Mouse (Mus musculus): ENCODE results near the gene Ipo13.

Ipo13 gene

GRCm38 (mm10) chr4:117913421-117913820 lies 1.4 kb downstream of the Ipo13 start:
- DNase-seq = no peak

DNA sequence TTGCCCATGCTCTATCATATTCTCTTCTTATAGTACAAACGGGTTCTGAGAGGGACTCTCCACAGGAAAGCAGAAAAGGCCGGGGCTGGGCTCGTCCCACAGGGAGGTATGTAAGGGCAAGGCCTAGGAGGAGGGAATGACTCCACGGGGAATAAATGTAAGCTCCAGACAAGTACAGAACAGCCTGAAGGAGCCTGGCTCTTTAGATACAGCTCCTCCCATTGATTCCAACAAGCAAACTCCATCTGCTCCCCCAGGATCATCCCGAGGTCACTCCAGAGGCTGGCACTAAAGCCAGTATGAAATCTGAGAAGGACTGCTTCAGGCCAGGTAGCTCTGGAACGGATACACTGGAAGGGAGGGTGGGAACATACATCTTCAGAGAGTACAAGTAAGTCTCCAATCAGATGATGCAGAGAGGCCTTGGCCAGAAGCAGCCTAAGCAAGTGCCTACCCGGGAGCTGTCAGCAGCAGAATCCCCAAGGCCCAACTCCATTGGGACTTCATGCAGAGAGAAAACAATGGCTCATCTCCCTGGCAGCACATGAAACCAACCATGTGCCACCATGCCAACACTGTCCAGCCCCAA lies 2.0 kb downstream of the Ipo13 start:
- no peak for DNase-seq

DNA sequence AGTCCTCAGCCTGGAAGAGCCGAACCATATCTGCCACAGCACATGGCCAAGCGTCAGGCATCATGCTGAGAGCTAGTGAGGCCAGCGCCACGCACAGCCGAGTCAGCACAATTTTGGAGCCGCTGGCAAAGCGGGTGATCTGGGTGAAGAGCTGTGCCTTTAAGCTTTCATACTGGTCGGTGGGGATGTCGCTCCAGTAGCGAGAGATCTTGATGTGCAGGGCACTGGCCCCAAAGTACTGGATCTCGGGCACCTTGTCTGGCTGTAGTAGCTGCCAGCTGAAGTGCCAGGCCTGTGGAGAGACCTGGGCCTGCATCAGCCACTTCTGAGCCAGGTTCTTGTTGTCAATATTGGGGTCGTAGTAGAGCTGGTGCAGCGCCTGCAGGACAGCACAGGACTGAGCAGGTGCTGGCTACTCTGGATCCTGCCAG lies 2.7 kb downstream of the Ipo13 start:
- DNase-seq = no peak

DNA sequence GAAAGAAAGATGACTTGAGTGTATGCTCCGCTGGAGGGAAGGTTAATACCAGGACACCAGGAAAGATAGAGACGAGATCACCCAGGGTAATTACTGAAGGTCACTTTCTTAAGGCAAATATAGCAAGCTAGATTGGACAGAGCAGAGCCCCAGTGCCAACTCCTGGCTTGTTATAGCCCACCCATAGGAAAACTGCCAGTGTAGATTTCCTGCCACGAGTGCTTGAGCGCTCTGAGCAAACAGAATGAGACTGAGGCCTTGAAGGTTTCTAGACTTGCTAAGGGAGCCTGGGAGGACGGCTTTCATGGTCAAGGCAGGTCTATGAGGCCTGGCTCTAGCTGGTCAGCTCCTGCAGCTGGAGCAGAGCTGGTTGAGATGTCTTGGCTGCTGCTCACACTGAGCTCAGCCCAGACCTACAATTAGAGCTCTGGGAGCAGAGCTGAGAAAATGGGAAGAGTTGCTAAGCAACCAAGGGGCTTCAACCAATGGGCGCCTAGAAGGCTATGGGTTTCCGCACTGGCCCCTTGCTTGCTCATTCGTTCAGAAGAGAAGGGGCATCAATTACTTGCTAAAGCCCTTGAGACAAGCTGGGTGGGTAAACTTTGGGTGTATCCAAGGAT lies 5.9 kb downstream of the Ipo13 start:
- no peak for DNase-seq

- no peak for DNase-seq
These were observed 8.6 kb downstream of the Ipo13 start for GRCm38 (mm10) chr4:117906196-117906595.

- DNase-seq = no peak
These were observed 10.0 kb downstream of the Ipo13 start for GRCm38 (mm10) chr4:117904761-117905160.

DNA sequence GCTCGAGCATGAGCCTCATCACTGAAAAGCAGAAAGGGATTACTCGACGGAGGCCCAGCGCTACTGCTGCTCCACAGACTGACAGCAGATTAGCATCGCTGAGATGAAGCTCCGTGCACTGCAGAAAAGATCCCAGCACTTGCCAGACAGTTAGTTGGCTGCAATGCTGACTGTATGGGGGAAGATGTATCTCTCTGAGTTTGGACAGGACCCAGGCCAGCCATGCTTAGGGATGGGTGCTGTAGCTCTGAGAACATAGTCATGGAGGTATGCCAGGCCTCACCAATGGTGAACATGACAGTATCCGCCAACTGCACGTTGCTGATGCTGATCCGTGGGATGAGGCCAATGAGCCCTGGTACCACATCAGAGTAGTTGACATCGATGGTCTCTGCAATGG lies 10.7 kb downstream of the Ipo13 start:
- peak; percentile 75 for DNase-seq

DNA sequence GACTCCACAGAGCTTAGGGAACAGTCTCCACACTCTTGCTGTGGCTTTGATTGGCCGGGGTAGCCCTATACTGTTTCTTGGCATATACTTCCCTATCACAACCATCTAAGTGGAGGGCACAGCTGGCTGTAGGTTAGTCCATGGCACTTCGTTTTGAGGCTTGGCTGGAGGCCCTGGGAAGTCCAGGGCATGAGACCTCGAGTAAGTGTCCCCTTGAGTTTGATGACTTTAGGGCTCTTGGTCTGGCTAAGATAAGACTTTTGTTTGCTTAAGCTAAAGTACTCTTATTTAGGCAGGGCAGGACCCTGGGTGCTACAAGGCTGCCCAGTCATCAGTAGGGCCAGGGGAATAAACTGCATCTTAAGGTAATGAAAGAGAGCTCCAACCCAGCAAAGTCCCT lies 16.7 kb downstream of the Ipo13 start:
- no peak for DNase-seq

- no peak for DNase-seq
These were observed 18.8 kb downstream of the Ipo13 start for GRCm38 (mm10) chr4:117896031-117896430.

DNA sequence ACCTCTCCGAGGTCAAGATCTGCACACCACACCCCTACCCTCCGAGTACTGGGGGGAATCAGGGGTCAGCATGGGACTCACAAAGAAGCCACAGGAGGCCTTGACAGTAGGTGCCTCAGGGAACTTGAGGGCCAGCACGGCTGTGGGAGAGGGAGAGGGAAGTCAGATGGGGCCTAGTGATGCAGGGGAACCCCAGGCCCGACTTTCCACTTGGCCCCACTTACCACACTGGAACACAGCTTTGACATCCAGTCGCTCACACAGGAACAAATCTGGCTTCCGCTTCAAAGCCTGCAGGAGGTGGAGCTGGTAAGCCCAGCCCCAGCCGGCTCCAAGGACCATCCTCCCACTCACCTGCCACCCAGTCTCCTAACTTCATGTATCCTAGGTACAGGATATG lies 19.5 kb downstream of the Ipo13 start:
- DNase-seq = no peak

DNA sequence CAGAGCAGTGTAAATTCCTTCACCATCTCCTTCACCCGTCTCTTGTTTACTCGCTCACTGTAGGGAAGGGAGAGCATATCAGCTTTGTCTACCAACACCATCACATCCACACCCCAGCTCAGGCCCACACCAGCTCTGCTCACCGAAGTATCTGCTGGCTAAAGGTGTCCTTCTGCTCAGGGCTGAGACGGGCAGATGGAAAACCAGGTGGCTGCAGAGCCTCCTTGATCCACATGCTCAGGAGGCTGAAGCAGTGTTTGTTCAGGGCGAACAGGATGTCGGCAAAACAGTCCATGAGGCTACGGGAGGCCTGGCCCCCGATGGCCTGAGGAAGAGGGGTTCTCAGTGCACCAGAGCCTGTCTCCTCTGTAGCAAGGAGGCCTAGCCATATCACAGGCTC lies 20.2 kb downstream of the Ipo13 start:
- DNase-seq = no peak

DNA sequence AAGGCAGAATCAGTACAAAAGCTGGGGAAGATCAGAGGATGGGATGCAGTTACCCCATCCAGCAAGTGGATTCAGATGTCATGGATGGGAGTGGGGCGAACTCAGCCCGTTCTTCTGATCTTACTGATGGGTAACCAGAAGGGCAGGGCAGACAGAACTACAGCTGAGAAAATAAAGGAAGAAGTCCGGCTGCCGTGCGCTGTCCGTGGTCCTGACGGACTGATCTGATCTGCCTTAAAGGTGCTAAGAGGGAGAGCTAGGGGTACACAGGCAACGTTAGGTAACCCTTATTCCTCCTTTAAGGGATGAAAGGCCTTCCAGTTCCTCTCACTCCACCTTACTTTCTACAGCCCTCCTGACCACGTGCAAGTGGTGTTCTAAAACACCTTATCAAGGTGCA lies 21.4 kb downstream of the Ipo13 start:
- no peak for DNase-seq

GRCm38 (mm10) chr4:117891738-117892161 lies 23.0 kb downstream of the Ipo13 start, which contains the start of gene Dph2:
TSS of gene Dph2 (minus strand) at chr4:117892032.
- DNase-seq = peak; percentile 93

GRCm38 (mm10) chr4:117890750-117891149 lies 24.0 kb downstream of the Ipo13 start:
- DNase-seq = no peak

DNA sequence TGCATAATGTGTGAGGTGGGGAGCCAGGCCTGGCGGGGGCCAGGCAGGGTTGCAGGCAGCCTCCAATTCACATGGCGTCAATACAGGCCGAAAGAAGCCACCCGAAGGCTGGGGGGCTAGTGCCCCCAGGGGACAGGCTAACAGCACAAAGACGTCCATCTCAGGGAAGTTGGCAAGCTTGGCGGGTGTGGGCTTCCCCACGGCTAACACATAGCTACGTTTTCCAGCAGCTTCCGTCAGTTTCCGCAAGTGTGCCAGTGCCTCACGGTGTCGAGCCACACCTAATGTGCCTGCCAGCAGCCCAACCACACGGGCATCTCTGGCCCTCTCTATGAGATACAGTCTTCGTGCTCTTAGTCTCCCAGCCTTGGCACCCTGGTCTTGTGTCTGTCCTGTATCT lies 24.8 kb downstream of the Ipo13 start:
- DNase-seq = no peak

- DNase-seq = no peak
These were observed 25.3 kb downstream of the Ipo13 start for GRCm38 (mm10) chr4:117889471-117889870.

- no peak for DNase-seq
These were observed 26.9 kb downstream of the Ipo13 start for GRCm38 (mm10) chr4:117887920-117888319.

GRCm38 (mm10) chr4:117887133-117887532 lies 27.7 kb downstream of the Ipo13 start, which contains the start of gene Atp6v0b:
TSS of gene Atp6v0b (minus strand) at chr4:117887333.
- DNase-seq = peak; percentile 97

GRCm38 (mm10) chr4:117886644-117887043 lies 28.2 kb downstream of the Ipo13 start:
- DNase-seq = no peak

DNA sequence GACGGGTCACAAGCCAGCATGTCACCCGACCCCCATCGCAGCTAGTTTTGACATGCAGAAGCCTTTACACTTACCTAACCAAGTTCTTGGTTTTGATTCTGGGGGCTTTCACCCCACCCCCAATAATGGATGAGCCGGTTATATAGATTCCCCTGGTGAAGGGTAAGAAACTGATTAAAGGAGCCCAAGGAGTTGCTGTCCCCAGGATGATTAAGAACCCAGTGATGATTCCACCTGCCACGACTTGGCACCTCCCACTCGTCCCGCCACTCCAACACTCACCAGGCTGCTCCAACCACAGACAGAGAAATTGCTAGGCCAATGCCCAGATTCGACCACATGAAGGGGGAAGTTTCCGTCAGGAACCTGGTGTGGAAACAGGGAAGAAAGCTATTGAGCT lies 28.8 kb downstream of the Ipo13 start:
- DNase-seq = peak; percentile 40

GRCm38 (mm10) chr4:117885093-117885492 lies 29.7 kb downstream of the Ipo13 start:
- DNase-seq = no peak

GRCm38 (mm10) chr4:117884146-117884545 lies 30.7 kb downstream of the Ipo13 start:
- no peak for DNase-seq

- peak; percentile 70 for DNase-seq
These were observed 31.8 kb downstream of the Ipo13 start, which contains the start of gene B4galt2 for GRCm38 (mm10) chr4:117882701-117883691. TSS of gene B4galt2 (minus strand) at chr4:117883487.

All from right cerebral cortex, adult 18-20 months (tissue).